Mouse (Mus musculus): ENCODE measurements around the gene Dnaaf2. TPM values are rescaled to one million over a fixed set of nuclear protein-coding genes. Genes with fewer than 3 reads are reported as not detected.

Gene Dnaaf2
- polyA plus RNA-seq, 1 experiment from 2014 or later = 7.8 TPM

DNA sequence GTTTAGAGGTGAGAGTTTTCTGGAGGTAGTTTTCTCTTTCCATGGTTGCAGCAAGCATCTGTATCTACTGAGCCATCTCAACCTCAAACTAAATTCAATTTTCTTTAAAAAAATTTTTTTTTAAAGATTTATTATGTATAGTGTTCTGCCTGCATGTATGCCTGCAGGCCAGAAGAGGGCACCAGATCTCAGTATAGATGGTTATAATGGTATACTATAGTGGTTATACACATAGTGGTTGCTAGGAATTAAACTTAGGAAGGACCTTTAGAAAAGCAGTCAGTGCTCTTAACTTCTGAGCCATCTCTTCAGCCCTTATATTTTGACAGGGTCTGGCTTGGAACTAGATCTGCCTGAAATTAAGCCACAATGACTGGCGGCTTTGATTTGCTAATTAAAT lies 7.7 kb downstream of the Dnaaf2 start:
- Histone ChIP-seq H3K4me2 (ENCODE audit: low read depth, low read length) (no peak overlapping the region), H3K27me3 (ENCODE audit: control insufficient read depth, insufficient read depth, low read length) (no peaks in the 10 kb centered on the region), H3K36me3 (ENCODE audit: control insufficient read depth, insufficient read depth) (peaks cover 13% of the 10 kb centered on the region), H3K4me1 (ENCODE audit: control insufficient read depth, insufficient read depth, low read length) (peaks cover 12% of the 10 kb centered on the region), H3K9ac (ENCODE audit: low read length) (no peak overlapping the region), H3K9me3 (replicated peaks; ENCODE audit: control insufficient read depth, low read length) (no peaks in the 10 kb centered on the region), H3K4me3 (ENCODE audit: low read length) (no peak overlapping the region), H3K27ac (ENCODE audit: low read length) (peak overlapping the region; percentile 54)
- ATAC-seq (replicated peaks; ENCODE audit: extremely low read depth, insufficient read depth, low FRiP score) = no peak
- 97% methylated on average over 1 of the region's 1 CpGs for WGBS

- peak; percentile 64; the same call in 1 of the 2 replicates for ATAC-seq (replicated peaks; ENCODE audit: extremely low read depth, insufficient read depth, low FRiP score)
- peak overlapping the region; percentile 54 for H3K27ac ChIP-seq (ENCODE audit: low read length)
- WGBS = 61% methylated on average over 9 of the region's 9 CpGs
Observed at GRCm38 (mm10) chr12:69190074-69190473, 8.2 kb downstream of the Dnaaf2 start.

DNA sequence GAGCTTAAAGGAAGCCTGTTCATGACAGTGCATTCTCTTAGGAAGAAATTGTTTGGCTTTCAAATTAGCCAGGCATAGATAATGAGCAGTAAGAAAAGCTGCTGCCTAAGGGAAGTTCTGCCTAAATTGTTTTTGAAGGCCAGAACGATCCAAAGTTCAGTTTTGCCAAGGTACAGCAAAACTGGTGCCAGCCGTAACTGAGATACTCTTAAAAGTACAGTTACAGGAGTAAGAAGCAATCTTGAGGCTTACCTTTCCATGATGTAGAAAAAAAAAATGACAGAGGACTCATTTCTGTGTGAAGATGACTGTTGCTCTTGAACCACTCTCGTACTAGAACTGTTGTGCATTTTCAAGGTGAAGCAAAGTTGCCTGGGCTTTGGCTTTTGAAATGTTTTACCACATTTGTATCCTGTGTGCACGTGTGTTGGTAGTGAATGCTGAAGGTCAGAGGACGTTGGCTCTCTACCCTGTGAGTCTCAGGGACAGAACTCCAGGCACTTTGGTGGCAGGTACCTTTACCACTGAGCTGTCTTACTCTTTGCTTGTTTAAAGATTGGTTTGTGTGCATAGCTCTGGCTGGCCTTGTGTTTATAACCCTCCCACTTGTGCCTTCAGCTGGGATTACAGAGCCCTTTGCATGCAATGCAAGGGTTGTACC lies 11.3 kb downstream of the Dnaaf2 start:
- ATAC-seq (replicated peaks; ENCODE audit: extremely low read depth, insufficient read depth, low FRiP score) = no peak
- peaks cover 13% of the 10 kb centered on the region for H3K36me3 ChIP-seq (ENCODE audit: control insufficient read depth, insufficient read depth)
- H3K4me2 ChIP-seq (ENCODE audit: low read depth, low read length) = peak overlapping the region; percentile 30; the same call in 1 of the 2 replicates
- H3K27ac ChIP-seq (ENCODE audit: low read length) = peak overlapping the region; percentile 31
- no peaks in the 10 kb centered on the region for H3K9me3 ChIP-seq (replicated peaks; ENCODE audit: control insufficient read depth, low read length)
- WGBS = 58% methylated on average over 5 of the region's 5 CpGs
- peaks cover 22% of the 10 kb centered on the region for H3K4me1 ChIP-seq (ENCODE audit: control insufficient read depth, insufficient read depth, low read length)
- H3K4me3 ChIP-seq (ENCODE audit: low read length) = no peak overlapping the region
- no peaks in the 10 kb centered on the region for H3K27me3 ChIP-seq (ENCODE audit: control insufficient read depth, insufficient read depth, low read length)
- H3K9ac ChIP-seq (ENCODE audit: low read length) = 0 out of 2 replicates have a peak overlapping the region, but pooled peaks have one; percentile 9

More at GRCm38 (mm10) chr12:69190074-69190473, 8.2 kb downstream of the Dnaaf2 start:
- no peak overlapping the region for H3K9ac ChIP-seq (ENCODE audit: low read length)
- no peak overlapping the region for H3K4me2 ChIP-seq (ENCODE audit: low read depth, low read length)
- H3K36me3 ChIP-seq (ENCODE audit: control insufficient read depth, insufficient read depth) = peaks cover 13% of the 10 kb centered on the region
- H3K27me3 ChIP-seq (ENCODE audit: control insufficient read depth, insufficient read depth, low read length) = no peaks in the 10 kb centered on the region
- H3K4me3 ChIP-seq (ENCODE audit: low read length) = no peak overlapping the region
- H3K9me3 ChIP-seq (replicated peaks; ENCODE audit: control insufficient read depth, low read length) = no peaks in the 10 kb centered on the region
- peaks cover 14% of the 10 kb centered on the region for H3K4me1 ChIP-seq (ENCODE audit: control insufficient read depth, insufficient read depth, low read length)

- Histone ChIP-seq H3K4me1 (ENCODE audit: control insufficient read depth, insufficient read depth, low read length) (peaks cover 22% of the 10 kb centered on the region), H3K27ac (ENCODE audit: low read length) (peak overlapping the region; percentile 90), H3K9me3 (replicated peaks; ENCODE audit: control insufficient read depth, low read length) (no peaks in the 10 kb centered on the region), H3K9ac (ENCODE audit: low read length) (peak overlapping the region; percentile 82), H3K4me2 (ENCODE audit: low read depth, low read length) (peak overlapping the region; percentile 91), H3K27me3 (ENCODE audit: control insufficient read depth, insufficient read depth, low read length) (no peaks in the 10 kb centered on the region), H3K4me3 (ENCODE audit: low read length) (peak overlapping the region; percentile 92), H3K36me3 (ENCODE audit: control insufficient read depth, insufficient read depth) (peaks cover 15% of the 10 kb centered on the region)
- WGBS = 71% methylated on average over 7 of the region's 7 CpGs
- no peak for ATAC-seq (replicated peaks; ENCODE audit: extremely low read depth, insufficient read depth, low FRiP score)
Observed at GRCm38 (mm10) chr12:69185371-69185770, 12.9 kb downstream of the Dnaaf2 start.

GRCm38 (mm10) chr12:69184342-69185295 lies 13.6 kb downstream of the Dnaaf2 start:
- H3K4me3 ChIP-seq (ENCODE audit: low read length) = peak overlapping the region; percentile 92
- no peaks in the 10 kb centered on the region for H3K27me3 ChIP-seq (ENCODE audit: control insufficient read depth, insufficient read depth, low read length)
- peak overlapping the region; percentile 91 for H3K4me2 ChIP-seq (ENCODE audit: low read depth, low read length)
- peaks cover 15% of the 10 kb centered on the region for H3K36me3 ChIP-seq (ENCODE audit: control insufficient read depth, insufficient read depth)
- peak overlapping the region; percentile 82 for H3K9ac ChIP-seq (ENCODE audit: low read length)
- peaks cover 22% of the 10 kb centered on the region for H3K4me1 ChIP-seq (ENCODE audit: control insufficient read depth, insufficient read depth, low read length)
- H3K9me3 ChIP-seq (replicated peaks; ENCODE audit: control insufficient read depth, low read length) = no peaks in the 10 kb centered on the region
- peak; percentile 73 for ATAC-seq (replicated peaks; ENCODE audit: extremely low read depth, insufficient read depth, low FRiP score)
- WGBS = 2% methylated on average over 78 of the region's 86 CpGs
- peak overlapping the region; percentile 90 for H3K27ac ChIP-seq (ENCODE audit: low read length)

DNA sequence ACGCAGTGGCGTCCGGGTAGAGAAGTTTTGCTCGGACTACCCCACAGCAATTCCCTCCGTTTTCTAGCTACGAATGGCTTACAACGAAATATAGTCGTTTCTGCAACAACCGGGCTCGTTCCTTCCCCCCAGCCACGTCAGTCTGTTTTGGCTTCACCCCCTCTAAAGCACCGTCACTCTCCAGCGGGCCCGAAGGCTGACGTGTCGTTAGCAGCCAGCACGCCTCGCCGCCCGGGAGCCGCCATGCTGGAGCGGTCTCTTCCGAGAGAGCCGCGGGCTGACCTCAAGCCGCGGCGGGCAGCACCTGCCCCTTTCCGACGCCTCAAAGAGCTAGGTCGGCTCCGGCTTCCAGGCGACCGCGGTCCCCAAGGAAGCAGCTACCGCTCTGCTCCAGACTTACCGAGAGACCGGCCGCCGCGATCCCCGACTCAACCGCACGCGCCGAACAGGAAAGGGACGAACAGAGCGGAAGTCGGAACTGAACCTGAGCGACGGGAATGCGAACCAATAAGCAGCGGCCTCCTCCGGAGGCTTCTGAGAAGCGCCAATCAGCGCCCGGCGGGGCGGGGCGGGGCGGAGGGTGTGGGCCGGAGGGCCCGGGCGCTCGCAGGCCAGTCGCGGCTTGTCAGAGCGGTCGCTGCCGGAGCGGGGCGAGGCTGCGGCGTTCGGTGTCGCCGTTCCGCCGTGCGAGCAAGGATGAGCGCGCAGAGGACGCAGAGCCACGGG lies 14.5 kb downstream of the Dnaaf2 start, which contains the start of the genes Rpl36al and Mgat2:
Rpl36al (minus strand) TSS at position 501 of the 726 bp plus-strand sequence.
Mgat2 (plus strand) TSS at position 575 of the 726 bp plus-strand sequence.
- WGBS = under 1% methylated on average over 84 of the region's 84 CpGs
- peaks cover 22% of the 10 kb centered on the region for H3K4me1 ChIP-seq (ENCODE audit: control insufficient read depth, insufficient read depth, low read length)
- peak within 1 kb of the TSS; percentile 92 for H3K4me3 ChIP-seq (ENCODE audit: low read length)
- no peaks in the 10 kb centered on the region for H3K27me3 ChIP-seq (ENCODE audit: control insufficient read depth, insufficient read depth, low read length)
- peaks cover 15% of the 10 kb centered on the region for H3K36me3 ChIP-seq (ENCODE audit: control insufficient read depth, insufficient read depth)
- peak within 1 kb of the TSS; percentile 90 for H3K9ac ChIP-seq (ENCODE audit: low read length)
- no peaks in the 10 kb centered on the region for H3K9me3 ChIP-seq (replicated peaks; ENCODE audit: control insufficient read depth, low read length)
- peak within 1 kb of the TSS; percentile 91 for H3K4me2 ChIP-seq (ENCODE audit: low read depth, low read length)
- peak; percentile 98 for ATAC-seq (replicated peaks; ENCODE audit: extremely low read depth, insufficient read depth, low FRiP score)
- H3K27ac ChIP-seq (ENCODE audit: low read length) = peak within 1 kb of the TSS; percentile 90

DNA sequence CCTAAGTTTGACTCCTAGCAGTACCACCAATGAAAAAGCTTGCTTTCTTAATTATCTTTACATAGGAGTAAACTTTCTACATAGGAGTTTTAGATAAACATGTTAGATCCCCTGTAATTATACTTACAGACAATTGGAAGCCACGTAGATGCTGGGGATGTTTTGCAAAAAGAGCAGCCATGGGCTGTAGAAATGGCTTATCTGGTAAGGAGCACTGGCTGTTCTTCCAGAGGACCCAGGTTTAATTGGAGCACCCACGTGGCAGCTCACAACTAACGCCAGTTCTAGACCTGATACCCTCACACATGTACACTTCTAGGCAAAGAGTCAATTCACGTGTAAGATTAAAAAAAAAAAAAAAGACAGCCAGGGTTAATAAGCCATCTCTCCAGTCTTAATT lies 16.4 kb downstream of the Dnaaf2 start:
- peaks cover 17% of the 10 kb centered on the region for H3K4me1 ChIP-seq (ENCODE audit: control insufficient read depth, insufficient read depth, low read length)
- ATAC-seq (replicated peaks; ENCODE audit: extremely low read depth, insufficient read depth, low FRiP score) = no peak
- peaks cover 13% of the 10 kb centered on the region for H3K36me3 ChIP-seq (ENCODE audit: control insufficient read depth, insufficient read depth)
- H3K27me3 ChIP-seq (ENCODE audit: control insufficient read depth, insufficient read depth, low read length) = no peaks in the 10 kb centered on the region
- H3K27ac ChIP-seq (ENCODE audit: low read length) = no peak overlapping the region
- H3K4me3 ChIP-seq (ENCODE audit: low read length) = no peak overlapping the region
- H3K4me2 ChIP-seq (ENCODE audit: low read depth, low read length) = no peak overlapping the region
- H3K9me3 ChIP-seq (replicated peaks; ENCODE audit: control insufficient read depth, low read length) = no peaks in the 10 kb centered on the region
- no peak overlapping the region for H3K9ac ChIP-seq (ENCODE audit: low read length)
- WGBS = 80% methylated on average over 4 of the region's 4 CpGs

DNA sequence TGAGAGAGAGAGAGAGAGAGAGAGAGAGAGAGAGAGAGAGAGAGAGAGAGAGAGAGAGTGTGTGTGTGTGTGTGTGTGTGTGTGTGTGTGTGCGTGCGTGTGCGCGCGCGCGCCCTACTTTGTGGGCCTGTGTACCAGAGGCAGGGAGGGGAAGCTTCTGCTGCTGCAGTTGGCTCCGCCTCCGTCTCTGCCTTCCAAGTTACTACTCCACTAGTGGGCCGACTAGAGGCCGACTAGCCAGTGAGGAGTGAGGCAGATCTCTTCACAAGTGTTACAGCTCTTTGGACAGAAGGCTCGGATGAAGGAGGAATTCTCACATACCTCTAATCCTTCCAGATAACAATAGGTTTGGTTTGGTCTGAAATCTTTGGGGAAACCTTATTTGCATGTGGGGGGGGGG lies 18.9 kb downstream of the Dnaaf2 start:
- Histone ChIP-seq H3K27ac (ENCODE audit: low read length) (no peak overlapping the region), H3K4me2 (ENCODE audit: low read depth, low read length) (no peak overlapping the region), H3K9ac (ENCODE audit: low read length) (no peak overlapping the region), H3K9me3 (replicated peaks; ENCODE audit: control insufficient read depth, low read length) (no peaks in the 10 kb centered on the region), H3K27me3 (ENCODE audit: control insufficient read depth, insufficient read depth, low read length) (no peaks in the 10 kb centered on the region), H3K4me3 (ENCODE audit: low read length) (no peak overlapping the region), H3K36me3 (ENCODE audit: control insufficient read depth, insufficient read depth) (peaks cover 23% of the 10 kb centered on the region), H3K4me1 (ENCODE audit: control insufficient read depth, insufficient read depth, low read length) (peaks cover 5% of the 10 kb centered on the region; the same call in 1 of the 2 replicates)
- no peak for ATAC-seq (replicated peaks; ENCODE audit: extremely low read depth, insufficient read depth, low FRiP score)
- WGBS = 64% methylated on average over 12 of the region's 12 CpGs

Measured in heart, embryonic 16.5 days (tissue).